Mouse (Mus musculus) ovary, adult 18-20 months (tissue): ENCODE results near the gene St5.

Source experiments
- DNase-seq: peaks from one replicate; pipeline ENCODE4 v3.0.0; 2022; ENCODE audit warnings: low spot score, mixed read lengths

St5 gene

GRCm38 (mm10) chr7:109641102-109641501 is 62.3 kb downstream of the St5 start:
- no peak for DNase-seq

DNA sequence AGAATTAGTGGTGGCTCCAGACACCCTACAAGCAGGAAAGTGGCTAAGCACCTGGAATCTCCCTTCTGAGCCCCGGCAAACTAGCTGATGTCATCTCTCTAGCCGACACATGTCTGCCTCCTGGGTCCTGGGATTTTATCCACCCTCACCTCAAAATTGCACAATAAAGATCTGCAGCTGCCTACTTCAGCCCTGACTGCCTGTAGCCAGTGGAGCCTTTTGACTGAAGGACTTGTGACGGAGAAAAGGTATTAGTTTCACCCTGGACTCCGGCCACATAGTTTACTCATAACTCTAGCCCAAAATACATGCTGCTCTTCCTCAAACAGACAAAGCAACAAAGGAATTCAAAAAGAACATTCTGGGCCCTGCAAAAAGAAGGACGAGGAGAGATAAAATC is 66.0 kb downstream of the St5 start:
- DNase-seq, result no peak

DNA sequence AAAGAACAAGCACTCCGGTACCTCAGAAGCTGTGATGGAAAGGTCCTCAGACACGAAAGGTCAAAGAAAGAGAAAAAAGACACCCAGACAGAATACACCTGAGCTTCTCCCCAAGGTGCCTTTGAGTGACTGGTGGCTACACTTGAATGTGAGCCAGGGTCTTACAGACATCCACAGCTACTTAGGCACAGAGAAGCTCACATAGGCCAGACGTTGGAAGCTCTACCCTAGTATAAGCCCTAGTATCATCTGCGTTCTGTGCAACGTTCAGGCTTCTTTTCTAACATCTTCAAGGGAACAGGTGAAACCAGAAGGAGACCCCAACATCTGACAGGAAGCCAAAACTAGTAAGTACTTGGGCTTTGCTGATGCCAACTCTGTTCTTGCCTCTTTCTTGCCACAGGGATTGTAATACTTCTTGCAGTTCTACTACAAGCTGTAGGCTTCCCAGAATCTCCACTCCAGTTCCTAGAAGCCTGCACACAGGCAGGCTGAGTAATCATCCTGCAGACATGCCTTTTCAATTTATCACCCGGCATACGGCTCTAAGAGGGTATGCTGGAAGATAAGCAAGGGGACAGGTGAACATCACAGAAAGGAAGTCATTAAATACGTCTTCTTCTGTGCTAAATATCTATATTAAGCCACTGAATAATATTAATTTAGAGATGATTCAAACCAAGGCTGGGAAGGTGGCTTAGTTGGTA is 67.2 kb downstream of the St5 start:
- DNase-seq, result no peak

GRCm38 (mm10) chr7:109633404-109634085 is 69.9 kb downstream of the St5 start:
- no peak for DNase-seq

DNA sequence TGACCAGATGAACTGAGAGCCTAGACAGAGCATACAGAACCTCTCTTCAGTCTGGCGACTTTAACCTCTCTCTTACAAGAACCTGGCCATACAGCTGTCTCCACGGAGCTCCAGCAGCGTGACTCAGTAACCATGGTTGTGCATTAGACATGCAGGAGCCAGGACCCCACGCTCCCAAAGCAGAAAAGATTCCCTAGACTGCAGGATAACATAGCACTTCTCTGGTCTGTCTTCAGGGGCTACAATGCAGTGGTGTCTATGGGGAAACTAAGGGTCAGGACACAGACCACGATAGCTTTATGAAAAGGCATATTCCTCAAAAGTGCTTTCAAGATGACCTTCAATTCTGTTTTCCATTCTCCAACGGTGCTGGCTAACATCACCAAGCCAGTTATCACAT is 72.1 kb downstream of the St5 start:
- DNase-seq, result no peak

DNA sequence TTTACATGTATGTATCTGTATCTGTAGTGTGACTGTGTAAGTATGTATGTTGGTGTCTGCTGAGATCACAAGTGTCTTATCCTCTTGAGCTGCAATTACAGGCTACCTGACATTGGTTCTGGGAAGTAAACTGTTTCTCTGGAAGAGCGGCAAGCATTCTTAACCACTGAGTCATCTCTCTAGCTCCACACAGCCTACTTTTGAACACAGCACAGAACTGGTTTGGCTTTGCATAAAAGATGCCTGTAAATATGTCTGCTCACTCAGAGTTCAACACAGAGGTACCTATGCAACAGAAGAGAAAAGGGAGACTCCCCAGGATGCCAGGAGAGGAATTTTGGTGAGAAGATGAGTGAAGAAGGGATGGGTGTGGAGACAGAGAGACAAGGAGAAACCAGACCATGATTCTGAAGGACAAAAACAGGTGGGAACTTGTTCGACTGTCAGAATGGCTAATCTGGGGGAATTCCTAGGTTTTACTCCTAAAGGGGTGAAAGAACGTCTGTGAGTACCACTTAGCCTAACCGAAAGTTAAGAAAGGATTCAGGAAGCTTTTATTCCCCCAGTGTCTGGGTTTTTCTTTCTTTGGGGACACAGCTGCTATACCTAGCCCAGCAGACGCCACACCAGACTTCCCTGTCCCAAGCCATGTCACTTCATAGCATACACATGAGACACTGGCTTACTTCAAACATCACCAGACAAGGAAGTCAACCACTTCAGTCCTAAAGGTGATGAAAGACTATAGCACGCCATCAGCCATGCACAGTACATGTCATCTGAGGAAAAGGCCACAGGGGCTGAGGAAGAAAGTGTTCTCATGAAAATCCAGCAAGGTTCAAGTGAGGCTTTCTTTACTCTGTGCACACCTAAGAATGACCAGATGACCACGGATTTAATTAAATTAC is 73.3 kb downstream of the St5 start:
- DNase-seq, result no peak

DNA sequence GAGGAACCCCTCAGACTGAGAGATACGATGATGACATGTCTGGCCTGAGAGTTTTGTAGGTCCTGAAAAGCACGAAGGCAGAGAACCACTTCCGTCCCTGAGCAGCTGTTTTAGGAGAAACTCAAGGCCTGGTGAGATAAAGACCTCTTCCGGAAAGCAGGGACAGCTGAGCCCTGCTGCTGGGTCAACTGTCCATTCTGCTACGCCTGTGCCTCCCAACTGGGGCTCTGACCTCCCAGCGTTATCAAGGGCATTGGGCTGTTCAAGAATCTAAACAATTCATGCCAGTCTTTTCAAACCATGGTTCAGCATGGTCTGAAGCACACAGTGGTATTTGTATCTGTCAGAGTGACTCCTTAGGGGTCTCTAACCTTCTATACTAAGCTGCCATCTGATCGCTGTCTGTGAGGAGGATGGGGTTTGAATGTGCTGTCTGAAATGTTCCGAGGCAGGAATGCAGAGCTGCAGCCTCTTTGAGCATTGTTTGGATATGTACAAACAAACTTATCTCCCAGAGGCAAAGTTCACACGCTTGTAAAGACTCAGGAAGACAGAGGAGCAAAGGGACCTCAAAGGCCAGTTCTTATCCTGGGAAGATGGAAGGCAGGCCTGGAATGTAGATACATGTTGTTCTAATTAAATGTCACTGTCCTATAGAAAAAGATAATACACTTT is 74.3 kb downstream of the St5 start:
- DNase-seq, result peak; percentile 54

- DNase-seq, result no peak
Observed at GRCm38 (mm10) chr7:109627851-109628250, 75.6 kb downstream of the St5 start.

GRCm38 (mm10) chr7:109622234-109622838 is 81.1 kb downstream of the St5 start:
- DNase-seq, result no peak

DNA sequence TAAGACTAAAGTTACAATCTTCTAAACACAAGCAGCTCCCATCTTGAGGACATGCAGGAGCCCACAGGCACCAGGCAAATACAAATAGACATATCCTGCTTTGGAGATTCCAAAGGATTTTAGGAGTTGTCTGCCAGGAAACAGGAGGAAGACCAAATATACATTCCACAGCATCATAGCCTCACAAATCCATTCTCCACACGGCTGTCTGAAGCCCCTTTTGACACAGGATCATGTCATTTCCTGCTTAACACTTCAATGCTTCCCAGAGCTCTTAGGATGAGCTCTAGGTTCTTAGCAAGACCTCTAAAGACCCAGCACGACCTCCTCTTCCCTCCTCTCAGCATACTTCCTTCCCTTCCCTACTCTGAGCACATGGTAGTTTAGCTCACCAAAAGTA is 82.4 kb downstream of the St5 start:
- DNase-seq, result no peak

- DNase-seq, result no peak
Observed at GRCm38 (mm10) chr7:109620288-109620687, 83.1 kb downstream of the St5 start.

- DNase-seq, result peak; percentile 49
Observed at GRCm38 (mm10) chr7:109618721-109619120, 84.7 kb downstream of the St5 start.

- no peak for DNase-seq
Observed at GRCm38 (mm10) chr7:109617838-109618237, 85.6 kb downstream of the St5 start.

- peak; percentile 90 for DNase-seq
Observed at GRCm38 (mm10) chr7:109616034-109616979, 87.1 kb downstream of the St5 start.

DNA sequence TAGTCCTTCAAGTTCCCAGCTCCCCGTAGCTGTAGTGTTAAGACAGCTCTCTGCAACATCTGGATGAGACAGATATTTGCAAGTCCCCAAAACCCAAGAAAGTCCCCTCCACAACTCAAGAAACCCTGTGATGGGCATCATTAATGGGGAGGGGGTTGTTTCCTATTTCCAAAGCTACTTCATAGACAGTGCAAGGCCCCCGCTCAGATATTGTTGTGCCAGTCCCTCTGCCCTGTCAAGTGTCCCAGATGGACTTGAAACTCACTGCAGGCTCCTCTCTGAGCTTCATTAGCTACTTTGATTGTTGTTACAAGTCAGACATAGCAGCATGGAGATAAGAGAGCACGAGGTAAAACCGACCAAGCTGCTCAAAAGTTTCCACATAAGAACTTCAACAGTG is 87.8 kb downstream of the St5 start:
- no peak for DNase-seq

DNA sequence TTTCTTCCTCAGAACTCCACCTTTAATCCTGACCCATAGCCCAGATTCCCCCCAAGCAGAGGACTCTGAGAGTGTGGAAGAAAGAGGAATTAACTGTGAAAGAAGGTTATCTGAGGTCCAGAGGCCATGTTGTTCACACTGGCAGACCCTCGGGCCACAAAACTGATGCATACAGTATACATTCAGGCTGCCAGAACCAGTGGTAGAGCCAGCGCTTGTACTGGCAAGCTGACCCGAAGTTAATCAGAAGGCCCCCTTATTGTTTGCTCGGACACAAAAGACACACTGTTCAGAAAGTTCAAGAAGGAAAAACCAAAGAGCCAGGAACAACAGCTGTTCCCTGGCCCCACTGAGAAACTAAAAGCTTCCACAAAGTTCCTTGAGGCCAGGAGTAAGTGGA is 88.5 kb downstream of the St5 start:
- no peak for DNase-seq

GRCm38 (mm10) chr7:109613531-109614021 is 89.8 kb downstream of the St5 start:
- no peak for DNase-seq

GRCm38 (mm10) chr7:109613051-109613450 is 90.4 kb downstream of the St5 start:
- no peak for DNase-seq

GRCm38 (mm10) chr7:109612531-109612930 is 90.9 kb downstream of the St5 start:
- DNase-seq, result no peak

DNA sequence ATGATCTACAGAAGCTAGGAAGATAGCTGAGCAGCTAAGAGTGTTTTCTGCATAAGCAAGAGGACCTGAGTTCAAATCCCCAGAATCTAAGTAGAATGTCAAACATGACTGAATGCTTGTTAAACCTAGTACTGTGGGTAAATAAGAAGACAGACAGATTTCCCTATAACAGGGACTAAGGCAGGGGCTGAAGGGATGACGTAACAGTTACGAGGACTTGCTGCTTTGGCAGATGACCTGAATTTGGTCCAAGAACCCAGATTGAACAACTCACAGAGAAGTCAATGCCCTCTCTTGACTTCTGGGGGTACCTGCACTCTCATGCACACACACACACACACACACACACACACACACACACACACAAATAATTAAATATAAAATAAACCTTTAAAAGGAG is 93.1 kb downstream of the St5 start:
- DNase-seq, result no peak
